Mouse (Mus musculus) ES-Bruce4 (cell line): Measurements from ENCODE around the gene Mrpl48.

ENCODE experiments used
- CTCF ChIP-seq: IDR thresholded peaks from one replicate; pipeline ENCODE4 v1.8.1; 2011; ENCODE audit warnings: low read depth, low read length
- EP300 ChIP-seq: IDR thresholded peaks from 2 replicates; pipeline ENCODE4 v1.6.1; 2011; ENCODE audit warnings: low read depth, low read length; ENCODE audit not compliant: insufficient read depth

DNA sequence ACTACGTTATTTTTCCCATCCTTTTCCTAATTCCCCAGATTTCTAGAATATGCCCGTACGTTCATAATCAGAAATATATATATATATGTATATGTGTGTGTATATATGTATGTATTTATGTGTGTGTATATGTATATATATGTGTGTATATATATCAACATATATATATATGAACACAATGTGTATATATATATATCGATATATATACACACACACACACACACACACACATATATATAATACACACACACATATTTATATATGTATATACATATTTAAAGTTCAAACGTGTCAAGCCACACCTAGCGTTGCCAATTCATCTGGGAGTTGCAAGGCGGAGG lies 17.6 kb downstream of the Mrpl48 start:
- TF ChIP-seq EP300: no peak
- TF ChIP-seq CTCF: no peak
